ENCODE assay signal across 12 mouse cellular contexts in the genomic region with DNA sequence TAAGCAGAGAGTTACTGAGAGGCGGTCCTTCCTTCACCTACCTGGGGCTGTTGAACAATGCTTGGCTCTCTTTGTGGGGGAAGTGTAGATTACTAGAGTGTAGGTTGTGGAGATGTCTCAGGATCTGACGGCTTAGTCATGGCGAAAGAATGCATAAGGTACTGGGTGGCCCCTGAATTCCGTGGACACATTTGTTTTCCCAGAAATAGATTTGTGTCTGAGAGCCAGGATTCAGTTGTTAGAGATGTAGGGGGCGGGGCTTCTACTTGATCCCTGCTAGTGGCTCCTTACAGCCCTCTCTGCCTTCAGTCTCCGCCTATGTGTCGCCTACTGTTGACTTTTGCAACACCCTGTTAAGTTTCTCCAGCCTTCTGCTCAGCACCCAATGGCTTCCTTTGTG. TPM values are rescaled to one million over a fixed set of nuclear protein-coding genes. Genes with fewer than 3 reads are reported as not detected.
DNase-seq lines count a peak whose midpoint lies in the region; ATAC-seq and TF ChIP-seq lines count a peak whose summit lies in the region.
"Had no signal": no experiment of that assay in that cellular context is flagged by ENCODE, and none has a peak within 500 bp of the region (broad histone marks: within the 10 kb centered on the region; RNA-seq: fewer than 3 reads in every experiment).

No protein-coding gene starts in this region.

- peak; percentile 50 for ATAC-seq in embryonic facial prominence, embryonic 14.5 days (ENCODE audit: low read depth)
- ATAC-seq in liver, postnatal 0 days = peak; percentile 38; the same call in 1 of the 2 replicates
- ATAC-seq in lung, embryonic 14.5 days (ENCODE audit: insufficient read depth) = peak; percentile 66
- peak; percentile 86 for ATAC-seq in stomach, postnatal 0 days (ENCODE audit: low FRiP score, low TSS enrichment)
- no peak for ATAC-seq in inflammation-experienced regulatory T-cells, adult 6 months

- DNase-seq in embryonic facial prominence, embryonic 14.5 days (ENCODE audit: low spot score) = peak; percentile 81
- DNase-seq in embryonic facial prominence, embryonic 10.5 days (ENCODE audit: low spot score) = no peak
- DNase-seq in liver, postnatal 0 days = peak; percentile 26
- no peak for DNase-seq in liver
- DNase-seq in lung, embryonic 14.5 days = peak; percentile 67
- peak; percentile 80 for DNase-seq in stomach, postnatal 0 days (ENCODE audit: low spot score)
- DNase-seq in thymus, adult 2 months = no peak
- DNase-seq: cerebellum, postnatal 36 days had no signal

- TF ChIP-seq CTCF in liver, postnatal 0 days (IDR thresholded peaks at IDR 0.05; ENCODE audit: low read depth) = no peak
- no peak for TF ChIP-seq CTCF in lung, embryonic 14.5 days (IDR thresholded peaks at IDR 0.05; ENCODE audit: low read depth)
- no peak for TF ChIP-seq CTCF in stomach, postnatal 0 days (IDR thresholded peaks at IDR 0.05; ENCODE audit: low read depth)
- TF ChIP-seq CTCF in thymus, adult 2 months (IDR thresholded peaks at IDR 0.05; ENCODE audit: borderline replicate concordance, control insufficient read depth, extremely low read depth, insufficient read depth, low read length, poor library complexity) = no peak

- no peak for TF ChIP-seq POLR2A in thymus, adult 2 months (IDR thresholded peaks at IDR 0.05; ENCODE audit: control insufficient read depth, extremely low read depth, insufficient read depth, low read length, poor library complexity)

- H3K4me1 ChIP-seq in embryonic facial prominence, embryonic 14.5 days (ENCODE audit: control insufficient read depth, insufficient read depth, low read length) = peaks cover 56% of the 10 kb centered on the region
- peaks cover 80% of the 10 kb centered on the region for H3K4me1 ChIP-seq in embryonic facial prominence, embryonic 10.5 days
- H3K4me1 ChIP-seq in liver, postnatal 0 days (ENCODE audit: insufficient read depth) = peaks cover 9% of the 10 kb centered on the region
- H3K4me1 ChIP-seq in lung, embryonic 14.5 days (ENCODE audit: insufficient read depth) = peaks cover 8% of the 10 kb centered on the region
- peaks cover 6% of the 10 kb centered on the region for H3K4me1 ChIP-seq in stomach, postnatal 0 days (replicated peaks; ENCODE audit: control insufficient read depth, insufficient read depth)
- H3K4me1 ChIP-seq in thymus, adult 2 months (replicated peaks; ENCODE audit: control insufficient read depth, insufficient read depth, low read length) = peaks cover 4% of the 10 kb centered on the region
- H3K4me1 ChIP-seq: megakaryocyte, embryonic 14.5 days had no signal

- H3K4me3 ChIP-seq in embryonic facial prominence, embryonic 14.5 days (ENCODE audit: low read depth, low read length) = no peak overlapping the region
- H3K4me3 ChIP-seq in embryonic facial prominence, embryonic 10.5 days = no peak overlapping the region
- no peak overlapping the region for H3K4me3 ChIP-seq in liver, postnatal 0 days (ENCODE audit: low read depth, low read length)
- H3K4me3 ChIP-seq in lung, embryonic 14.5 days (ENCODE audit: low read depth, low read length) = no peak overlapping the region
- H3K4me3 ChIP-seq in stomach, postnatal 0 days (ENCODE audit: low read depth, low read length) = no peak overlapping the region
- H3K4me3 ChIP-seq in thymus, adult 2 months (ENCODE audit: control insufficient read depth, insufficient read depth, low read length) = no peak overlapping the region
- H3K4me3 ChIP-seq: limb, embryonic 12.5 days; megakaryocyte, embryonic 14.5 days had no signal

- H3K9ac ChIP-seq in embryonic facial prominence, embryonic 14.5 days (ENCODE audit: low read depth, low read length) = no peak overlapping the region
- no peak overlapping the region for H3K9ac ChIP-seq in liver, postnatal 0 days (replicated peaks)
- H3K9ac ChIP-seq in lung, embryonic 14.5 days = no peak overlapping the region
- no peak overlapping the region for H3K9ac ChIP-seq in stomach, postnatal 0 days (ENCODE audit: low read length)
- H3K9ac ChIP-seq: limb, embryonic 12.5 days had no signal

- H3K27ac ChIP-seq in embryonic facial prominence, embryonic 14.5 days (replicated peaks; ENCODE audit: low read depth, low read length) = no peak overlapping the region; the same call in 1 of the 2 replicates
- no peak overlapping the region for H3K27ac ChIP-seq in embryonic facial prominence, embryonic 10.5 days (replicated peaks)
- H3K27ac ChIP-seq in liver, postnatal 0 days (ENCODE audit: low read depth) = no peak overlapping the region
- H3K27ac ChIP-seq in lung, embryonic 14.5 days (ENCODE audit: low read depth) = peak overlapping the region; percentile 30; the same call in 1 of the 2 replicates
- H3K27ac ChIP-seq in stomach, postnatal 0 days (replicated peaks) = peak overlapping the region; percentile 53; the same call in 1 of the 2 replicates
- H3K27ac ChIP-seq in thymus, adult 2 months (ENCODE audit: control insufficient read depth, insufficient read depth, low read length) = no peak overlapping the region
- H3K27ac ChIP-seq: limb, embryonic 12.5 days had no signal

- 63% methylated on average over 7 of the region's 7 CpGs for WGBS in embryonic facial prominence, embryonic 14.5 days
- WGBS in embryonic facial prominence, embryonic 10.5 days = 65% methylated on average over 7 of the region's 7 CpGs
- WGBS in liver, postnatal 0 days (ENCODE audit: insufficient replicate concordance) = 67% methylated on average over 7 of the region's 7 CpGs
- WGBS in lung, embryonic 14.5 days = 40% methylated on average over 7 of the region's 7 CpGs
- WGBS in stomach, postnatal 0 days = 51% methylated on average over 7 of the region's 7 CpGs
- 93% methylated on average over 7 of the region's 7 CpGs for WGBS in thymus, adult 2 months

- peaks cover 16% of the 10 kb centered on the region for H3K36me3 ChIP-seq in embryonic facial prominence, embryonic 14.5 days (ENCODE audit: control insufficient read depth, insufficient read depth, low read length)
- peaks cover 51% of the 10 kb centered on the region for H3K36me3 ChIP-seq in embryonic facial prominence, embryonic 10.5 days (replicated peaks)
- H3K36me3 ChIP-seq in liver, postnatal 0 days (replicated peaks; ENCODE audit: insufficient read depth, low read length) = no peaks in the 10 kb centered on the region
- peaks cover 8% of the 10 kb centered on the region; the same call in 1 of the 2 replicates for H3K36me3 ChIP-seq in lung, embryonic 14.5 days (ENCODE audit: insufficient read depth)
- peaks cover 2% of the 10 kb centered on the region; the same call in 1 of the 2 replicates for H3K36me3 ChIP-seq in stomach, postnatal 0 days (ENCODE audit: control insufficient read depth, insufficient read depth, low read length)
- no peaks in the 10 kb centered on the region for H3K36me3 ChIP-seq in thymus, adult 2 months (ENCODE audit: control insufficient read depth, insufficient read depth, low read length)
- H3K36me3 ChIP-seq: G1E had no signal

- H3K4me2 ChIP-seq in embryonic facial prominence, embryonic 14.5 days (ENCODE audit: low read depth, low read length) = no peak overlapping the region
- no peak overlapping the region for H3K4me2 ChIP-seq in liver, postnatal 0 days (ENCODE audit: low read depth, low read length)
- H3K4me2 ChIP-seq in lung, embryonic 14.5 days = no peak overlapping the region
- H3K4me2 ChIP-seq in stomach, postnatal 0 days (replicated peaks; ENCODE audit: low read depth) = no peak overlapping the region
- H3K4me2 ChIP-seq: limb, embryonic 12.5 days had no signal

- H3K27me3 ChIP-seq in embryonic facial prominence, embryonic 14.5 days (replicated peaks; ENCODE audit: control insufficient read depth, insufficient read depth, low read length) = no peaks in the 10 kb centered on the region
- H3K27me3 ChIP-seq in embryonic facial prominence, embryonic 10.5 days (replicated peaks; ENCODE audit: low read depth, poor library complexity, severe bottlenecking) = no peaks in the 10 kb centered on the region
- no peaks in the 10 kb centered on the region for H3K27me3 ChIP-seq in liver, postnatal 0 days (ENCODE audit: insufficient read depth, low read length)
- no peaks in the 10 kb centered on the region for H3K27me3 ChIP-seq in lung, embryonic 14.5 days (ENCODE audit: insufficient read depth, low read length)
- H3K27me3 ChIP-seq in stomach, postnatal 0 days (ENCODE audit: control insufficient read depth, insufficient read depth, low read length) = no peaks in the 10 kb centered on the region
- no peaks in the 10 kb centered on the region for H3K27me3 ChIP-seq in thymus, adult 2 months (ENCODE audit: control insufficient read depth, insufficient read depth, low read length)

- no peak for TF ChIP-seq EP300 in liver, postnatal 0 days (IDR thresholded peaks at IDR 0.05; ENCODE audit: low read depth)
- TF ChIP-seq EP300 in stomach, postnatal 0 days (optimal IDR thresholded peaks at IDR 0.05) = no peak

- H3K9me3 ChIP-seq in embryonic facial prominence, embryonic 14.5 days (ENCODE audit: control insufficient read depth, low read length) = no peaks in the 10 kb centered on the region
- H3K9me3 ChIP-seq in embryonic facial prominence, embryonic 10.5 days = no peaks in the 10 kb centered on the region
- no peaks in the 10 kb centered on the region for H3K9me3 ChIP-seq in liver, postnatal 0 days (ENCODE audit: low read length)
- H3K9me3 ChIP-seq in lung, embryonic 14.5 days (ENCODE audit: low read depth, low read length) = no peaks in the 10 kb centered on the region
- H3K9me3 ChIP-seq in stomach, postnatal 0 days (ENCODE audit: control insufficient read depth, low read length) = no peaks in the 10 kb centered on the region
- H3K9me3 ChIP-seq: G1E; limb, embryonic 12.5 days; megakaryocyte, embryonic 14.5 days had no signal

RNA-seq across cellular contexts. Expression of gene Tcf7l2, which starts 12.7 kb away (rescaled TPM):
- polyA plus RNA-seq in embryonic facial prominence, embryonic 14.5 days (2014; fragmentation: Nextera tagmentation; extraction: Ambion mirVana) = 106 and 124 TPM in 2 replicates
- polyA plus RNA-seq in embryonic facial prominence, embryonic 10.5 days (2016; fragmentation: Nextera tagmentation; extraction: Ambion mirVana) = 94.5 and 111 TPM in 2 replicates
- polyA plus RNA-seq in liver, postnatal 0 days (2015; fragmentation: Nextera tagmentation; extraction: Ambion mirVana) = 18.8 and 21.6 TPM in 2 replicates
- 57.1 and 58.5 TPM in 2 replicates for polyA plus RNA-seq in lung, embryonic 14.5 days (2014; fragmentation: Nextera tagmentation; extraction: Ambion mirVana)
- 40.6 and 41.7 TPM in 2 replicates for polyA plus RNA-seq in stomach, postnatal 0 days (2015; fragmentation: Nextera tagmentation; extraction: Ambion mirVana)
- polyA plus RNA-seq in thymus, adult 2 months (2012; rRNA removed) = 7.6 and 10.2 TPM in 2 replicates
- polyA plus RNA-seq in inflammation-experienced regulatory T-cells, adult 6 months (2017; shearing (Covaris generic)) = 1 to 10 TPM in 1 of 3 experiments, under 1 TPM in 2; 0.75 to 1.0 (median 0.88) TPM

Comparison
In these comparisons a context has a peak if more than half of its experiments do, and no peak if none do; other contexts are left out.
1. DNase-seq: peak in embryonic facial prominence, embryonic 14.5 days (single experiment), liver, postnatal 0 days (single experiment), lung, embryonic 14.5 days (single experiment) and stomach, postnatal 0 days (single experiment); none in embryonic facial prominence, embryonic 10.5 days (single experiment), liver (single experiment) and thymus, adult 2 months (single experiment).
2. H3K27ac ChIP-seq: peak in lung, embryonic 14.5 days (single experiment) and stomach, postnatal 0 days (single experiment); none in embryonic facial prominence, embryonic 14.5 days (single experiment), embryonic facial prominence, embryonic 10.5 days (single experiment), liver, postnatal 0 days (single experiment) and thymus, adult 2 months (single experiment).